ENCODE assay signal across 8 mouse cellular contexts in the genomic region with DNA sequence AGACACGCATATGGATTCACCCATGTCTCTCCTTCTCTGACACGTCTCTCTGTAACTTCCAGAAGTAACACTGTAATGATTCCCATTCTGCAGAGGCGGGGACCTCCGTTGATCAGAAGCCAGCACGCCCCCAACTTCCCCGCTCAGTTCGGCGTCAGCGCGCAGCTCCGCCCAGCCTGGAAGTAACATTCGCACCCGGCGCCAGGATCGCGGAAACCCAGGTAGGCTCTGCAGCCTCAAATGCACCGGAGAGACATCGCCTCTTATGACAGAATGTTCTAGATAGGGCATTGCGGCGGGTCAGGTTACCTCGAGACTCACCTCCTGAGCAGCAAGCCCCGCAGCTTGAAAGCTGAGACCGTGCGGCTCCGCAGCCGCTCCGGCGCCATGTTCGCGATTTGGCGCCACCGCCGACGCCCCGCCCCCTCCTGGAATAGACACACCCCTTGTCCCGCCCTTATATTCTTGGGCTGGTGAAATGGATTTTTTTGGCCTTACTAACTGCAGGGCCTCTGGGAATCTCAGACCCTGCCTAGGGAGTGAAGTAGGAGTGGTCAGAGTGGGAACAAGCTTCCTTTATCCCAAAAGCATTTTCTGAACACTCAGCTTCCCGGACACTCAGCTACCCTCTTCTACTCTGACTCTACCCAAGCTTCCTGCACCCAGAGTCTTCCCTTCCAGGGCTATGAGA. TPM values are rescaled to one million over a fixed set of nuclear protein-coding genes. Genes with fewer than 3 reads are reported as not detected.
A peak's percentile ranks its signal among the peaks of the same experiment; 100 is the strongest.
DNase-seq lines count a peak whose midpoint lies in the region; TF ChIP-seq lines count a peak whose summit lies in the region.

A gene (minus strand): TSS at position 420 of the 691 bp plus-strand sequence.

- H3K27ac ChIP-seq in left cerebral cortex, adult 2 months: no peak within 1 kb of the TSS
- H3K27ac ChIP-seq in macrophage: peak within 1 kb of the TSS; percentile 45

- no peaks in the 10 kb centered on the region for H3K36me3 ChIP-seq in macrophage (ENCODE audit: inconsistent target)

- peaks cover 10% of the 10 kb centered on the region; the same call in 1 of the 2 replicates for H3K79me2 ChIP-seq in macrophage (ENCODE audit: inconsistent target)

- H3K4me3 ChIP-seq in left cerebral cortex, adult 2 months: peak within 1 kb of the TSS; percentile 80
- H3K4me3 ChIP-seq in macrophage (ENCODE audit: inconsistent target): peak within 1 kb of the TSS; percentile 53

- intact Hi-C loops in left cerebral cortex, adult 2 months (cut with DNase I): no loop called here

- DNase-seq in adipocyte (ENCODE audit: low spot score): peak; percentile 84
- DNase-seq in embryo, embryonic 10 days (ENCODE audit: low spot score): peak; percentile 90
- peak; percentile 92 for DNase-seq in gastrocnemius, postnatal 10 days
- peak; percentile 61 for DNase-seq in hindlimb bud, embryonic 11.5 days (ENCODE audit: extremely low spot score, low read depth, low spot score)
- DNase-seq in left cerebral cortex, adult 2 months (ENCODE audit: extremely low spot score in 1 of 2, low spot score in 2 of 2): peak; percentile 82
- DNase-seq in right cerebral cortex, adult 18-20 months: peak; percentile 81
- peak; percentile 76 for DNase-seq in urinary bladder, adult 2 months (ENCODE audit: low spot score)

- no peak for TF ChIP-seq CTCF in left cerebral cortex, adult 2 months (IDR thresholded peaks at IDR 0.05)

- WGBS in macrophage (ENCODE audit: missing documents): under 1% methylated on average over 37 of the region's 37 CpGs

RNA-seq across cellular contexts. Expression of the gene that starts here (rescaled TPM):
- total RNA-seq in gastrocnemius, postnatal 10 days (2021): 1 to 10 TPM; 2.2 to 3.2 TPM
- under 1 TPM; 0.40 to 0.66 TPM for total RNA-seq in left cerebral cortex, adult 2 months (2021)
- 10 to 100 TPM in 7 of 26 experiments, 1 to 10 TPM in 17, under 1 TPM in 2; 0.51 to 18.5 (median 6.1) TPM for total RNA-seq in macrophage (2018; cell fraction: chromatin; rRNA removed)
- 1 to 10 TPM in 25 of 26 experiments, under 1 TPM in 1; 0.86 to 3.2 (median 2.3) TPM for total RNA-seq in macrophage (2018; cell fraction: cytosol; rRNA removed)
- 10 to 100 TPM in 2 of 26 experiments, 1 to 10 TPM in 16, under 1 TPM in 4, not detected in 4; 0.42 to 24.4 (median 4.7) TPM for total RNA-seq in macrophage (2018; cell fraction: nucleus; rRNA removed)
- polyA plus RNA-seq in macrophage (2018): 2.5 to 13.9 TPM (median 3.7 TPM) in 3 replicates
- polyA plus RNA-seq in urinary bladder, adult 2 months (2012; rRNA removed): 3.2 and 6.5 TPM in 2 replicates

Comparison
In these comparisons a context has a peak if more than half of its experiments do, and no peak if none do; other contexts are left out.
1. Peak in DNase-seq and H3K4me3 ChIP-seq in left cerebral cortex, adult 2 months; RNA of the gene not detected or under 1 TPM.